In the genomic region with DNA sequence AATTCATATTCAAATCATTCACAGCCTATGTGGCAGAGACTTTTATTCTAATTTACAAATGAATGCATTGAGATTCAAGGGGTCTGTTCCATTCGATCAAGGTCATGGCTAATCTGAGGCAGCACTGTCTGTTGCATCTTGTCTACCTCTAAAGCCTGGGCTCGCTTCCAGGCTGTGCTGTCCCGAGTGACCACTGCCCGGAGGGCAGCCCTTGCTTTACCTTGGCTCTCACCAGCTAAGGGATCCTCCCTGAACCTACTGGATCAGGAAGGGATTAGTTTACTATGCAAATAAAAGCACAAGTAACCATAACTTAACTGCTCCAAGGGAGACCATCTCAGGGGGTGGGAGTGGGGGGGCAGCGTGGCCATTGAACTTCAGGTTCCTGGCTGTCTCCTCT, we compare ENCODE assay signal across 15 mouse cellular contexts.
"Had no signal": no experiment of that assay in that cellular context is flagged by ENCODE, and none has a peak within 500 bp of the region (broad histone marks: within the 10 kb centered on the region; RNA-seq: fewer than 3 reads in every experiment).

No protein-coding gene starts in this region.

- DNase-seq: cerebellum, adult 8-10 months; cerebellum, adult 9-10 months; cerebellum, adult 9-11 months; cerebellum, postnatal 10 days; cerebellum, postnatal 14 days; cerebellum, postnatal 25 days; cerebellum, postnatal 36 days; embryo, embryonic 11 days; forebrain, postnatal 0 days; gastrocnemius, adult 2 months; gastrocnemius, postnatal 14 days; gastrocnemius, postnatal 25 days; gastrocnemius, postnatal 36 days; heart, adult 18-20 months; heart, adult 2 months had no signal
